Mouse (Mus musculus) MEL (cell line): ENCODE measurements around the gene Prpsap1. TPM values are rescaled to one million over a fixed set of nuclear protein-coding genes. Genes with fewer than 3 reads are reported as not detected.

Experiments used
- DNase-seq: peaks from one replicate; pipeline ENCODE4 v3.0.0; 2011; ENCODE audit warnings: low read depth, low spot score
- H3K27ac ChIP-seq: 2 replicates; pipeline ENCODE4 v1.5.1; 2012; ENCODE audit warnings: low read depth, mild to moderate bottlenecking, control low read depth, low read length, moderate library complexity; ENCODE audit not compliant: control insufficient read depth
- H3K27me3 ChIP-seq, 2 experiments: fragments of 150-350 bp in 1 of 2; sonication (generic) in 1 of 2; 2 replicates each; pipeline ENCODE4 v1.6.1; 2012; ENCODE audit warnings: low read length in 2 of 2, mild to moderate bottlenecking in 2 of 2, improper control_type of control experiment in 1 of 2, moderate library complexity in 1 of 2; ENCODE audit not compliant: insufficient read depth in 2 of 2, control insufficient read depth in 1 of 2
- H3K36me3 ChIP-seq, 2 experiments: 2 replicates each; pipeline ENCODE4 v1.6.1; 2012 to 2014; ENCODE audit warnings: low read length in 2 of 2, improper control_type of control experiment in 1 of 2, inconsistent platforms in 1 of 2, mild to moderate bottlenecking in 1 of 2; ENCODE audit not compliant: insufficient read depth in 2 of 2, control insufficient read depth in 1 of 2
- H3K4me1 ChIP-seq, 2 experiments: fragments of 150-350 bp in 1 of 2; sonication (generic) in 1 of 2; 2 replicates each; pipeline ENCODE4 v1.6.1; 2012; ENCODE audit warnings: low read length in 2 of 2, improper control_type of control experiment in 1 of 2, mild to moderate bottlenecking in 1 of 2; ENCODE audit not compliant: insufficient read depth in 2 of 2, control insufficient read depth in 1 of 2
- H3K4me3 ChIP-seq, 2 experiments: fragments of 150-350 bp in 1 of 2; sonication (generic) in 1 of 2; 2 replicates each; pipeline ENCODE4 v1.5.1; 2012; ENCODE audit warnings: low read depth in 2 of 2, low read length in 2 of 2, mild to moderate bottlenecking in 2 of 2, moderate library complexity in 2 of 2, control low read depth in 1 of 2, improper control_type of control experiment in 1 of 2; ENCODE audit not compliant: control insufficient read depth in 1 of 2, insufficient read depth in 1 of 2
- H3K79me2 ChIP-seq: 2 replicates; pipeline ENCODE4 v1.6.1; 2012; ENCODE audit warnings: mild to moderate bottlenecking, low read length, moderate library complexity; ENCODE audit not compliant: control insufficient read depth, poor library complexity, insufficient read depth
- H3K9ac ChIP-seq: 2 replicates; pipeline ENCODE4 v1.6.1; 2012; ENCODE audit warnings: low read depth, mild to moderate bottlenecking, control low read depth, low read length, moderate library complexity; ENCODE audit not compliant: control insufficient read depth, poor library complexity, severe bottlenecking
- H3K9me3 ChIP-seq: fragments of 150-350 bp; sonication (generic); replicated peaks from 2 replicates; pipeline ENCODE4 v1.6.1; 2012; ENCODE audit warnings: mild to moderate bottlenecking, low read length, improper control_type of control experiment, moderate library complexity; ENCODE audit not compliant: insufficient read depth
- CHD1 ChIP-seq: IDR thresholded peaks from 2 replicates; pipeline ENCODE4 v1.6.1; 2012; ENCODE audit warnings: low read depth, mild to moderate bottlenecking, inconsistent platforms, low read length, improper control_type of control experiment
- CHD2 ChIP-seq: IDR thresholded peaks from 2 replicates; pipeline ENCODE4 v1.6.1; 2011; ENCODE audit warnings: low read length, improper control_type of control experiment
- CTCF ChIP-seq, 3 experiments: IDR thresholded peaks in 2 of 3; conservative IDR thresholded peaks in 1 of 3; 2 replicates each; pipeline ENCODE4 v1.5.1; 2011 to 2012; ENCODE audit warnings: low read length in 3 of 3, low read depth in 2 of 3, mild to moderate bottlenecking in 2 of 3, improper control_type of control experiment in 1 of 3, inconsistent platforms in 1 of 3, mixed read lengths in 1 of 3, moderate library complexity in 1 of 3; ENCODE audit not compliant: control insufficient read depth in 1 of 3, insufficient read depth in 1 of 3, poor library complexity in 1 of 3, severe bottlenecking in 1 of 3
- ETS1 ChIP-seq: IDR thresholded peaks from 2 replicates; pipeline ENCODE4 v1.6.1; 2012; ENCODE audit warnings: low read depth, mild to moderate bottlenecking, inconsistent platforms, low read length, improper control_type of control experiment, moderate library complexity
- GABPA ChIP-seq: IDR thresholded peaks from 2 replicates; pipeline ENCODE4 v1.6.1; 2012; ENCODE audit warnings: low read depth, mild to moderate bottlenecking, inconsistent platforms, low read length, improper control_type of control experiment, moderate library complexity
- GATA1 ChIP-seq: IDR thresholded peaks from 2 replicates; pipeline ENCODE4 v1.6.1; 2011; ENCODE audit warnings: low read depth, low read length, improper control_type of control experiment
- HCFC1 ChIP-seq: IDR thresholded peaks from 2 replicates; pipeline ENCODE4 v1.6.1; 2012; ENCODE audit warnings: low read depth, mild to moderate bottlenecking, inconsistent platforms, low read length, improper control_type of control experiment, moderate library complexity
- JUND ChIP-seq: IDR thresholded peaks from 2 replicates; pipeline ENCODE4 v1.6.1; 2011; ENCODE audit warnings: low read depth, mild to moderate bottlenecking, improper control_type of control experiment, low read length
- MAFK ChIP-seq: IDR thresholded peaks from 2 replicates; pipeline ENCODE4 v1.6.1; 2011; ENCODE audit warnings: low read depth, mild to moderate bottlenecking, low read length, improper control_type of control experiment, borderline replicate concordance
- MXI1 ChIP-seq: IDR thresholded peaks from 2 replicates; pipeline ENCODE4 v1.6.1; 2011; ENCODE audit warnings: mild to moderate bottlenecking, low read depth, low read length, improper control_type of control experiment
- POLR2A ChIP-seq, 2 experiments: IDR thresholded peaks; 2 replicates each; pipeline ENCODE4 v1.6.1; 2011 to 2012; ENCODE audit warnings: low read length in 2 of 2, mild to moderate bottlenecking in 2 of 2, control low read depth in 1 of 2, improper control_type of control experiment in 1 of 2, low read depth in 1 of 2, moderate library complexity in 1 of 2; ENCODE audit not compliant: control insufficient read depth in 1 of 2, insufficient read depth in 1 of 2, poor library complexity in 1 of 2
- POLR2AphosphoS2 ChIP-seq: IDR thresholded peaks from 2 replicates; pipeline ENCODE4 v1.6.1; 2011; ENCODE audit warnings: low read length, improper control_type of control experiment
- POLR2AphosphoS5 ChIP-seq: IDR thresholded peaks from 2 replicates; pipeline ENCODE4 v1.6.1; 2012; ENCODE audit warnings: low read depth, borderline replicate concordance, mild to moderate bottlenecking, inconsistent platforms, low read length, moderate library complexity, mixed read lengths
- SIN3A ChIP-seq: IDR thresholded peaks from 2 replicates; pipeline ENCODE4 v1.6.1; 2012; ENCODE audit warnings: low read length, improper control_type of control experiment, inconsistent platforms
- TAL1 ChIP-seq: IDR thresholded peaks from 2 replicates; pipeline ENCODE4 v1.6.1; 2012; ENCODE audit warnings: mild to moderate bottlenecking, inconsistent platforms, low read length, moderate library complexity, mixed read lengths
- TBP ChIP-seq: IDR thresholded peaks from 2 replicates; pipeline ENCODE4 v1.8.0; 2011; ENCODE audit warnings: low read depth, low read length, improper control_type of control experiment
- TCF12 ChIP-seq: IDR thresholded peaks from 2 replicates; pipeline ENCODE4 v1.6.1; 2014; ENCODE audit warnings: low read depth, mild to moderate bottlenecking, inconsistent platforms, low read length, improper control_type of control experiment, moderate library complexity
- ZKSCAN1 ChIP-seq: IDR thresholded peaks from 2 replicates; pipeline ENCODE4 v1.6.1; 2012; ENCODE audit warnings: low read depth, mild to moderate bottlenecking, inconsistent platforms, low read length, improper control_type of control experiment, moderate library complexity
- ZNF384 ChIP-seq: IDR thresholded peaks from 2 replicates; pipeline ENCODE4 v1.6.1; 2012; ENCODE audit warnings: low read depth, mild to moderate bottlenecking, inconsistent platforms, low read length, improper control_type of control experiment
- polyA plus RNA-seq, 2 experiments: library from polyadenylated mRNA; stranded (reverse) in 1 of 2; unstranded in 1 of 2; fragments of >175 nt in 1 of 2; fragments of >200 nt in 1 of 2; gene quantifications; 2 replicates each; pipeline versions ENCODE4 v1.2.1 to v1.2.4; 2012; ENCODE audit warnings: low replicate concordance in 2 of 2, low read depth in 1 of 2; ENCODE audit not compliant: insufficient read length in 2 of 2, insufficient read depth in 1 of 2, missing spikeins in 1 of 2
- total RNA-seq: library from RNA; depleted of rRNA; stranded (reverse); fragments of 300-350 nt; gene quantifications from 2 replicates; pipeline ENCODE4 v1.2.3, GENCODE M21; 2012

The Prpsap1 gene
- total and polyA plus RNA-seq, 3 experiments = 112 to 155 TPM; not detected in 1

DNA sequence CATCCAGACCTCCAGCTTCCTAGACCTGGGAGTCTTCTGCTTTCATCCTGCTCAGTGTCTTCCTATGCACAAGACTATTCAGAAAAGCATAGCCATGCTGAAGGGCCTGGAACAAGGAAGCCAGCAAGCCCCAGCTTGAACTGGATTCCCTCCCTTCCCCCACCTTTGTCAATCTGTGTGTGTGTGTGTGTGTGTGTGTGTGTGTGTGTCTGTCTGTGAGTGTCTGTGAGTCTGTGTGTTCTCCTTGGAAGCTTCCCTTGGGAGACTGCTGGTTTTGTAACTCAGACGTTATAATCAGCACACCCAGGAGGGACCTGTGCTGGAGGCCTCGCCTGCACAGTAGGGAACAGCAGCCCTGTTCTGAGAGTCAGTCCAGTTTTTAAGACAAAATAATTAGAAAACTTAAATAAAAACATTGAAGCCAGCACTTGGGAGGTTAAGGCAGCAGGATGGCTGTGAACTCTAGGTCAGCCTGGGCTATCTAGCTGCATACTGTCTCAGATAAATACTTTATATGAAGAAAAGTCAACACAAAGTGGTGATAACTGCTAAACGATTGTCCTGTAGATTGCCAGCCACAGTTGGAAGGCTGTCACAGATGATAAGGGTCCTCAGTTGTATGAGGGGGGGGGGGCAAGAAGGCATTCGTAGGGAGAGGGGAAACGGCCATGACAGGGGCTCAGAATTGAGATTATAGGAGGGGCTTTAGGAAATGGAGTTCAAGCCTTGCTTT is 57.8 kb downstream of the Prpsap1 start (continued):
- peak; percentile 73 for TF ChIP-seq MAFK
- no peak for TF ChIP-seq CHD2
- TF ChIP-seq TBP = no peak; the same call in 1 of the 2 replicates
- TF ChIP-seq TAL1 = peak; percentile 50
- TF ChIP-seq, all 39 proteins: peak for 18

DNA sequence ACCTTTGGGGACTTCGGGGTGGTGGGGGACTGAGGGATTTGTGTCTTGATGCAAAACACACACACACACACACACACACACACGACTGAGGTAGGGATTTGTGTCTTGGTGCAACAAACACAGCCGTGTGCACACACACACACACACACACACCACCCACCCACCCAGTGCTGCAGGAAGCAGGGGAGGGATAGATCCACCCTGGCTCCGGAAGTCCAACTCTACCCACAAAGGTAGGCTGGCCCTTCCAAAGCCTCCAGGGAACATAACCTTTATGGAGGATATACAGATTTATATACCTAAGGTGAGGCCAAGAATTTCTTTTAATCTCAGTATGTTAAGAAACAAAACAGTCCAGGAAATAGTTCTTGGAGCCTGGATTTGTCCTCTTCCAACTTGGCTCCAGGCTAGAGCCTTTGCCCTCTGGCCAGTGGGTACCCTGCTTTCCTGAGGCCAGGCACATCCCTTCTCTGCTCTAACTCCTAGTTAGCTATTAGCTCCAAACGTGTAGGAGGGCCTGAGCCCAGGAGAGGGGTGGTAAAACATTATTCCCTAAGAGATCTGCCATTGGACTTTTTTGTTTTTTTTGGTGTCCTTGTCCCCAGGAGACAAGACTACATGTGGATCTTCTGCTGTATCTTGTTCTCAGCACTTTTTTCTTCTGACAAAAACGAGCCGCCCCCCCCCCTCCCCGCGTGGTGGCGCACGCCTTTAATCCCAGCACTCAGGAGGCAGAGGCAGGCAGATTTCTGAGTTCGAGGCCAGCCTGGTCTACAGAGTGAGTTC is 58.8 kb downstream of the Prpsap1 start:
- no peak for TF ChIP-seq GATA1
- no peak; the same call in 1 of the 2 replicates for TF ChIP-seq ETS1
- no peak for TF ChIP-seq ZNF384
- TF ChIP-seq POLR2AphosphoS5 = no peak
- no peak for TF ChIP-seq JUND
- no peak for TF ChIP-seq POLR2AphosphoS2
- TF ChIP-seq TCF12 = no peak
- TF ChIP-seq GABPA = no peak
- TF ChIP-seq ZKSCAN1 = no peak
- TF ChIP-seq MXI1 = no peak; the same call in none of the 2 replicates
- no peak for TF ChIP-seq SIN3A
- TF ChIP-seq CHD1 = no peak
- peak in 1 of 2 experiments; percentile 18; a peak in 1 of 4 replicates for TF ChIP-seq POLR2A (IDR thresholded peaks at IDR 0.05; ENCODE audit: control insufficient read depth in 1 of 2, insufficient read depth in 1 of 2, low read depth in 1 of 2, low read length in 2 of 2, poor library complexity in 1 of 2)
- 0 out of 6 replicates have a peak, but pooled peaks of 1 of the 3 experiments have one; percentile 1 for TF ChIP-seq CTCF (IDR thresholded peaks at IDR 0.05 in 2 of 3, conservative IDR thresholded peaks at IDR 0.05 in 1 of 3; ENCODE audit: control insufficient read depth in 1 of 3, insufficient read depth in 1 of 3, low read depth in 2 of 3, low read length in 3 of 3, poor library complexity in 1 of 3, severe bottlenecking in 1 of 3)
- no peak for TF ChIP-seq HCFC1
- TF ChIP-seq, all 39 proteins: peak for 2
- Histone ChIP-seq H3K9me3 (no peaks in the 10 kb centered on the region), H3K79me2 (peaks cover 10% of the 10 kb centered on the region), H3K27me3 (no peaks in the 10 kb centered on the region), H3K4me3 (peak overlapping the region; percentile 81 to 93), H3K4me1 (peaks cover 17 to 44% of the 10 kb centered on the region in 2 experiments), H3K9ac (peak overlapping the region; percentile 91), H3K36me3 (peaks cover 0 to 39% of the 10 kb centered on the region in 2 experiments; a peak in 3 of 4 replicates), H3K27ac (peak overlapping the region; percentile 97)
- peak; percentile 49 for DNase-seq
